Mouse (Mus musculus) C2C12 (cell line): ENCODE measurements around the gene Naa16. TPM values are rescaled to one million over a fixed set of nuclear protein-coding genes. Genes with fewer than 3 reads are reported as not detected.
A peak's percentile ranks its signal among the peaks of the same experiment; 100 is the strongest.

Experiments
- H3K27me3 ChIP-seq: one replicate; pipeline ENCODE4 v1.6.1; 2011; ENCODE audit not compliant: control insufficient read depth, insufficient read depth, insufficient read length
- H3K36me3 ChIP-seq: one replicate; pipeline ENCODE4 v1.6.1; 2011; ENCODE audit not compliant: control insufficient read depth, insufficient read depth
- H3K4me3 ChIP-seq: one replicate; pipeline ENCODE4 v1.5.1; 2011; ENCODE audit warnings: mild to moderate bottlenecking, control low read depth; ENCODE audit not compliant: poor library complexity, insufficient read depth, severe bottlenecking
- H3K79me2 ChIP-seq: one replicate; pipeline ENCODE4 v1.6.1; 2011; ENCODE audit not compliant: control insufficient read depth, insufficient read depth
- H3K79me3 ChIP-seq: one replicate; pipeline ENCODE4 v1.6.1; 2011; ENCODE audit warnings: low read depth, control low read depth
- H3ac ChIP-seq: one replicate; pipeline ENCODE3; 2011; ENCODE audit warnings: low read depth; ENCODE audit not compliant: control insufficient read depth, insufficient read length
- CEBPB ChIP-seq: IDR thresholded peaks from one replicate; pipeline ENCODE4 v1.6.1; 2011; ENCODE audit warnings: low read depth, mild to moderate bottlenecking, control low read depth, moderate library complexity
- CTCF ChIP-seq: IDR thresholded peaks from one replicate; pipeline ENCODE4 v1.5.1; 2011; ENCODE audit not compliant: control insufficient read depth, insufficient read depth, insufficient read length
- FOSL1 ChIP-seq: IDR thresholded peaks from one replicate; pipeline ENCODE4 v1.8.0; 2011; ENCODE audit warnings: mild to moderate bottlenecking, low read length; ENCODE audit not compliant: poor library complexity, insufficient read depth, severe bottlenecking
- MAX ChIP-seq: IDR thresholded peaks from one replicate; pipeline ENCODE4 v1.6.1; 2011; ENCODE audit warnings: mild to moderate bottlenecking, control low read depth
- MYOD1 ChIP-seq: IDR thresholded peaks from one replicate; pipeline ENCODE4 v1.6.1; 2011; ENCODE audit warnings: low read depth; ENCODE audit not compliant: control insufficient read depth, insufficient read length
- MYOG ChIP-seq: IDR thresholded peaks from one replicate; pipeline ENCODE4 v1.6.1; 2011; ENCODE audit not compliant: control insufficient read depth, insufficient read length; ENCODE audit errors: extremely low read depth
- USF1 ChIP-seq: IDR thresholded peaks from one replicate; pipeline ENCODE4 v1.6.1; 2011; ENCODE audit warnings: low read depth, mild to moderate bottlenecking, control low read depth, moderate library complexity
- polyA plus RNA-seq: library from polyadenylated mRNA; unstranded; fragments of >200 nt; fragmentation: generic; extraction: Trizol; gene quantifications from one replicate; pipeline ENCODE4 v1.2.1, GENCODE M21; 2012; ENCODE audit warnings: missing spikeins

Naa16 gene
- polyA plus RNA-seq, 1 experiment, result 8.6 TPM

DNA sequence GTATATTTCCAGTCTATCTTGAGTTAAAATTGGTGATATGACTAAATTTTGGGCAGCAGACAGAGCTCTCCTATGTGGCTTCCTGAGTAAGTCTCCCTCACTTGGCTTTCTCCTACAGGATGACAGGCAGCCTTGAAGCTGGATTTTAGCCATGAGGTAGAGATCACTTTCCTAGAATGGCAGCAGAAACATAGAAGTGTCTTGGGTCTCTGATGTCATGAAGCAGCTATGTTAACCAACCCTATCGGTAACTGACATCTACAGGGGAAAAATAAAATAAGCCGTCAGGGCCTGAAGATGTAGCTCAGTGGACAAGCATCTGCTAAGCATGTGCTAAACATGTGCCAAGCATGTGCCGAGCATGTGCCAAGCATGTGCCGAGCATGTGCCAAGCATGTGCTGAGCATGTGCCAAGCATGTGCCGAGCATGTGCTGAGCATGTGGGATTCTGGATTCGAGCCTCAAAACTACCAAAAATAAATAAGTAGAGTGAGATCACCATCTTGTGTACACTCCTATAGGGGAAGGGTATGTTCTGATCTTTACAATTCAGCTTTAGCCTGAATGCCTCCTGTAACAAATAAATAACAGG lies 85.6 kb downstream of the Naa16 start:
- TF ChIP-seq CTCF (no peak), FOSL1 (no peak), CEBPB (no peak)
- no peaks in the 10 kb centered on the region for H3K36me3 ChIP-seq
- no peaks in the 10 kb centered on the region for H3K27me3 ChIP-seq
- no peak overlapping the region for H3ac ChIP-seq
- no peak overlapping the region for H3K4me3 ChIP-seq
- no peaks in the 10 kb centered on the region for H3K79me2 ChIP-seq
- no peaks in the 10 kb centered on the region for H3K79me3 ChIP-seq

GRCm38 (mm10) chr14:79303150-79303549 lies 87.4 kb downstream of the Naa16 start:
- Histone ChIP-seq H3K4me3 (no peak overlapping the region), H3K27me3 (no peaks in the 10 kb centered on the region), H3K36me3 (no peaks in the 10 kb centered on the region), H3K79me2 (no peaks in the 10 kb centered on the region), H3ac (no peak overlapping the region), H3K79me3 (no peaks in the 10 kb centered on the region)
- TF ChIP-seq CEBPB (no peak), MAX (no peak), CTCF (no peak), USF1 (no peak), MYOG (no peak), FOSL1 (no peak), MYOD1 (no peak)

GRCm38 (mm10) chr14:79301466-79301875 lies 89.1 kb downstream of the Naa16 start, which contains the start of gene Rgcc:
Rgcc (minus strand) TSS chr14:79301645.
- TF ChIP-seq CTCF (peak; percentile 88), MYOD1 (no peak), MAX (peak; percentile 80), USF1 (no peak), MYOG (no peak), CEBPB (no peak)
- Histone ChIP-seq H3ac (peak within 1 kb of the TSS; percentile 62), H3K4me3 (peak within 1 kb of the TSS; percentile 28), H3K79me3 (no peaks in the 10 kb centered on the region), H3K36me3 (no peaks in the 10 kb centered on the region), H3K79me2 (no peaks in the 10 kb centered on the region), H3K27me3 (no peaks in the 10 kb centered on the region)

DNA sequence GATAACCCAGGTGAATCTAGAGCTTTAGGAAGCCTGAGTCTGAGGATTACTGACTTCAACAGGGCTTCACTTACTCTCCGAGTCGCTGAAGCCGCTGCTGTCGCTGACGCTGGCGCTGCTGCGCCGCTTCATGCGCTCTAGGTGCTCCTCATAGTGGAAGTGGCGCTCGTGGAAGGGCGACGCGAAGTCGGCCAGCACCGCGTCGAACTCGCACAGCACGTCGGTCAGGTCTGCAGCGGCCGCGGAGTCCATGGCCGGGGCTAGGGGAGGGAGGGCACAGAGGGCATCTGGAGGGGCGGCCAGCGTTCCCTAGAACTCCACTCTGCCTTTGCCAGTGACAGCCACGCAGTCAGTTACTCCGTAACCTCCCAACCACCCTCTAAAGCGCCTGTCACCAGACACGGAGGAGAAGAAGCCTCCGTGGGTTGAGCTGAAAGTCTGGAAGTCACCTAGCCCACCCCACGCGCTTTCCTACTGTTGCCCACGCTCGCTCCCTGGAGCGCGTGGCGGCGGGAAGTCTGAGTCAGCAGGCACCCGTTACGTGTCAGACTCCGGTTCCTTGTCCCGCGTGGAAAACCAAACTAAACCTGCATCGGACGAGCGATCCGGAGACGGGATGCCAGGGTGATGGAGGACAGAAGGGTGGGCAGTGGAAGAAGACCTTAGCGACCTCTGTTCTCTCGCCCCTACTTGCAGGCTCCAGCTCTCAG lies 89.8 kb downstream of the Naa16 start:
- no peak for TF ChIP-seq CEBPB
- TF ChIP-seq FOSL1, result no peak
- no peak for TF ChIP-seq MYOD1
- no peak for TF ChIP-seq USF1
- TF ChIP-seq CTCF, result no peak
- TF ChIP-seq MAX, result no peak
- TF ChIP-seq MYOG, result no peak
- Histone ChIP-seq H3K79me3 (no peaks in the 10 kb centered on the region), H3K36me3 (no peaks in the 10 kb centered on the region), H3K27me3 (no peaks in the 10 kb centered on the region), H3K79me2 (no peaks in the 10 kb centered on the region), H3K4me3 (peak overlapping the region; percentile 28), H3ac (peak overlapping the region; percentile 62)

- Histone ChIP-seq H3ac (no peak overlapping the region), H3K79me3 (no peaks in the 10 kb centered on the region), H3K36me3 (no peaks in the 10 kb centered on the region), H3K4me3 (no peak overlapping the region), H3K79me2 (no peaks in the 10 kb centered on the region), H3K27me3 (no peaks in the 10 kb centered on the region)
- TF ChIP-seq USF1 (no peak), CTCF (no peak), MYOG (no peak), FOSL1 (no peak)
Observed at GRCm38 (mm10) chr14:79299796-79300195, 90.8 kb downstream of the Naa16 start.

DNA sequence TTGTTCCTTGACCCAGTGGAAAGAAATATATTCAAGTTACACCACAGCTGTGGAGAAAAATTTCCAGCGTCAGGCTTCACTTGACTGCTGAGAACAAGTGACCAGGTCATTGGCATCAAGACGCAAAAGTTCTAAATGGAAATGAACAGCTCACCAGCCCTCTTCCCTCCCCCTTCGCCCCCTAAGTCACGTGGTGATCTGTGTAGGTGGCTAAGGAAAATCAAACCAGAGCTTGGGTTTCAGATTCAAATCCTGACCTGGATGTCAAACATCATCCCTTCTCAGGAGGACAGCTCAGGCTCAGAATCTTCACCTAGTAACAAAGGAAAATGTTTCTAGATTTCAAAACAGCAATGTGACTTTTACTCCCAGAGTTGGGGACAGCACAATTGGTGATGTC lies 91.3 kb downstream of the Naa16 start:
- Histone ChIP-seq H3K79me2 (no peaks in the 10 kb centered on the region), H3ac (no peak overlapping the region), H3K4me3 (no peak overlapping the region), H3K79me3 (no peaks in the 10 kb centered on the region), H3K36me3 (no peaks in the 10 kb centered on the region), H3K27me3 (no peaks in the 10 kb centered on the region)
- TF ChIP-seq FOSL1 (no peak), USF1 (peak; percentile 78)
